Mouse (Mus musculus): ENCODE results near the gene Aebp1. TPM values are rescaled to one million over a fixed set of nuclear protein-coding genes. Genes with fewer than 3 reads are reported as not detected.

Gene Aebp1
- polyA plus RNA-seq, 1 experiment from 2014 or later: 66.9 TPM

- Histone ChIP-seq H3K9me3 (replicated peaks) (no peaks in the 10 kb centered on the region), H3K9ac (no peak overlapping the region), H3K27ac (replicated peaks) (no peak overlapping the region), H3K4me1 (0 out of 2 replicates have a peak, but pooled peaks cover 3% of the 10 kb centered on the region), H3K27me3 (peaks cover 3% of the 10 kb centered on the region; the same call in 1 of the 2 replicates), H3K36me3 (no peaks in the 10 kb centered on the region), H3K4me3 (replicated peaks) (no peak overlapping the region), H3K4me2 (replicated peaks) (no peak overlapping the region)
- ATAC-seq (ENCODE audit: insufficient number of reproducible peaks, low FRiP score, low TSS enrichment, low read depth): no peak
- WGBS: 72% methylated on average over 4 of the region's 4 CpGs
Measured at GRCm38 (mm10) chr11:5908642-5909041, 46.9 kb downstream of the Aebp1 start.

GRCm38 (mm10) chr11:5912635-5913034 is 50.9 kb downstream of the Aebp1 start:
- Histone ChIP-seq H3K9me3 (replicated peaks) (no peaks in the 10 kb centered on the region), H3K27me3 (peaks cover 3% of the 10 kb centered on the region; the same call in 1 of the 2 replicates), H3K4me2 (replicated peaks) (no peak overlapping the region), H3K9ac (no peak overlapping the region), H3K4me3 (replicated peaks) (no peak overlapping the region), H3K36me3 (no peaks in the 10 kb centered on the region), H3K27ac (replicated peaks) (no peak overlapping the region), H3K4me1 (0 out of 2 replicates have a peak, but pooled peaks cover 3% of the 10 kb centered on the region)
- 29% methylated on average over 5 of the region's 5 CpGs for WGBS
- no peak for ATAC-seq (ENCODE audit: insufficient number of reproducible peaks, low FRiP score, low TSS enrichment, low read depth)

- 65% methylated on average over 8 of the region's 8 CpGs for WGBS
- H3K4me3 ChIP-seq (replicated peaks): no peak overlapping the region
- peaks cover 3% of the 10 kb centered on the region; the same call in 1 of the 2 replicates for H3K27me3 ChIP-seq
- no peak overlapping the region for H3K27ac ChIP-seq (replicated peaks)
- no peak for ATAC-seq (ENCODE audit: insufficient number of reproducible peaks, low FRiP score, low TSS enrichment, low read depth)
- no peak overlapping the region for H3K4me2 ChIP-seq (replicated peaks)
- H3K9me3 ChIP-seq (replicated peaks): no peaks in the 10 kb centered on the region
- no peak overlapping the region for H3K9ac ChIP-seq
- H3K36me3 ChIP-seq: no peaks in the 10 kb centered on the region
- 0 out of 2 replicates have a peak, but pooled peaks cover 3% of the 10 kb centered on the region for H3K4me1 ChIP-seq
Measured at GRCm38 (mm10) chr11:5913256-5913655, 51.5 kb downstream of the Aebp1 start.

- peak; percentile 52; the same call in 1 of the 2 replicates for ATAC-seq (ENCODE audit: insufficient number of reproducible peaks, low FRiP score, low TSS enrichment, low read depth)
- 59% methylated on average over 4 of the region's 4 CpGs for WGBS
- H3K9ac ChIP-seq: no peak overlapping the region
Measured at GRCm38 (mm10) chr11:5913936-5914335, 52.2 kb downstream of the Aebp1 start.

GRCm38 (mm10) chr11:5914940-5915339 is 53.2 kb downstream of the Aebp1 start:
- Histone ChIP-seq H3K27ac (replicated peaks) (no peak overlapping the region), H3K36me3 (no peaks in the 10 kb centered on the region), H3K9me3 (replicated peaks) (no peaks in the 10 kb centered on the region), H3K27me3 (peaks cover 3% of the 10 kb centered on the region; the same call in 1 of the 2 replicates), H3K4me2 (replicated peaks) (no peak overlapping the region), H3K4me1 (0 out of 2 replicates have a peak, but pooled peaks cover 3% of the 10 kb centered on the region), H3K4me3 (replicated peaks) (no peak overlapping the region), H3K9ac (no peak overlapping the region)
- whole genome bisulfite sequencing: 64% methylated on average over 5 of the region's 5 CpGs
- no peak for ATAC-seq (ENCODE audit: insufficient number of reproducible peaks, low FRiP score, low TSS enrichment, low read depth)

More at GRCm38 (mm10) chr11:5913936-5914335, 52.2 kb downstream of the Aebp1 start:
- Histone ChIP-seq H3K4me1 (0 out of 2 replicates have a peak, but pooled peaks cover 3% of the 10 kb centered on the region), H3K9me3 (replicated peaks) (no peaks in the 10 kb centered on the region), H3K4me2 (replicated peaks) (no peak overlapping the region), H3K27me3 (peaks cover 3% of the 10 kb centered on the region; the same call in 1 of the 2 replicates), H3K27ac (replicated peaks) (no peak overlapping the region), H3K4me3 (replicated peaks) (no peak overlapping the region), H3K36me3 (no peaks in the 10 kb centered on the region)

- WGBS: 76% methylated on average over 5 of the region's 5 CpGs
- H3K27me3 ChIP-seq: peaks cover 3% of the 10 kb centered on the region; the same call in 1 of the 2 replicates
- no peak overlapping the region for H3K4me2 ChIP-seq (replicated peaks)
- 0 out of 2 replicates have a peak, but pooled peaks cover 3% of the 10 kb centered on the region for H3K4me1 ChIP-seq
- no peak overlapping the region for H3K9ac ChIP-seq
- ATAC-seq (ENCODE audit: insufficient number of reproducible peaks, low FRiP score, low TSS enrichment, low read depth): no peak
- no peak overlapping the region for H3K4me3 ChIP-seq (replicated peaks)
- no peaks in the 10 kb centered on the region for H3K9me3 ChIP-seq (replicated peaks)
- H3K27ac ChIP-seq (replicated peaks): no peak overlapping the region
- no peaks in the 10 kb centered on the region for H3K36me3 ChIP-seq
Measured at GRCm38 (mm10) chr11:5915429-5916177, 53.9 kb downstream of the Aebp1 start.

- Histone ChIP-seq H3K9me3 (replicated peaks) (no peaks in the 10 kb centered on the region), H3K4me2 (replicated peaks) (no peak overlapping the region), H3K9ac (no peak overlapping the region), H3K36me3 (no peaks in the 10 kb centered on the region), H3K4me3 (replicated peaks) (no peak overlapping the region), H3K27ac (replicated peaks) (no peak overlapping the region), H3K4me1 (0 out of 2 replicates have a peak, but pooled peaks cover 3% of the 10 kb centered on the region), H3K27me3 (peaks cover 3% of the 10 kb centered on the region; the same call in 1 of the 2 replicates)
- WGBS: 73% methylated on average over 8 of the region's 8 CpGs
- no peak for ATAC-seq (ENCODE audit: insufficient number of reproducible peaks, low FRiP score, low TSS enrichment, low read depth)
Measured at GRCm38 (mm10) chr11:5916178-5916548, 54.4 kb downstream of the Aebp1 start.

- Histone ChIP-seq H3K36me3 (no peaks in the 10 kb centered on the region), H3K4me2 (replicated peaks) (no peak overlapping the region), H3K4me3 (replicated peaks) (no peak overlapping the region), H3K9ac (no peak overlapping the region), H3K9me3 (replicated peaks) (no peaks in the 10 kb centered on the region), H3K27me3 (no peaks in the 10 kb centered on the region), H3K27ac (replicated peaks) (no peak overlapping the region), H3K4me1 (no peaks in the 10 kb centered on the region)
- 57% methylated on average over 2 of the region's 2 CpGs for WGBS
- no peak for ATAC-seq (ENCODE audit: insufficient number of reproducible peaks, low FRiP score, low TSS enrichment, low read depth)
Measured at GRCm38 (mm10) chr11:5918111-5918510, 56.4 kb downstream of the Aebp1 start.

GRCm38 (mm10) chr11:5919606-5920005 is 57.9 kb downstream of the Aebp1 start:
- Histone ChIP-seq H3K4me3 (replicated peaks) (no peak overlapping the region), H3K9ac (no peak overlapping the region), H3K27ac (replicated peaks) (no peak overlapping the region), H3K36me3 (no peaks in the 10 kb centered on the region), H3K4me2 (replicated peaks) (no peak overlapping the region), H3K4me1 (no peaks in the 10 kb centered on the region), H3K9me3 (replicated peaks) (no peaks in the 10 kb centered on the region), H3K27me3 (no peaks in the 10 kb centered on the region)
- ATAC-seq (ENCODE audit: insufficient number of reproducible peaks, low FRiP score, low TSS enrichment, low read depth): no peak
- 93% methylated on average over 4 of the region's 4 CpGs for WGBS

- no peak for ATAC-seq (ENCODE audit: insufficient number of reproducible peaks, low FRiP score, low TSS enrichment, low read depth)
- Histone ChIP-seq H3K4me1 (no peaks in the 10 kb centered on the region), H3K9me3 (replicated peaks) (no peaks in the 10 kb centered on the region), H3K27me3 (no peaks in the 10 kb centered on the region), H3K4me3 (replicated peaks) (no peak overlapping the region), H3K36me3 (no peaks in the 10 kb centered on the region), H3K4me2 (replicated peaks) (no peak overlapping the region), H3K27ac (replicated peaks) (no peak overlapping the region), H3K9ac (no peak overlapping the region)
- 36% methylated on average over 17 of the region's 17 CpGs for WGBS
Measured at GRCm38 (mm10) chr11:5920323-5920960, 58.7 kb downstream of the Aebp1 start.
